11 mouse cellular contexts compared by ENCODE assay signal in the genomic region with DNA sequence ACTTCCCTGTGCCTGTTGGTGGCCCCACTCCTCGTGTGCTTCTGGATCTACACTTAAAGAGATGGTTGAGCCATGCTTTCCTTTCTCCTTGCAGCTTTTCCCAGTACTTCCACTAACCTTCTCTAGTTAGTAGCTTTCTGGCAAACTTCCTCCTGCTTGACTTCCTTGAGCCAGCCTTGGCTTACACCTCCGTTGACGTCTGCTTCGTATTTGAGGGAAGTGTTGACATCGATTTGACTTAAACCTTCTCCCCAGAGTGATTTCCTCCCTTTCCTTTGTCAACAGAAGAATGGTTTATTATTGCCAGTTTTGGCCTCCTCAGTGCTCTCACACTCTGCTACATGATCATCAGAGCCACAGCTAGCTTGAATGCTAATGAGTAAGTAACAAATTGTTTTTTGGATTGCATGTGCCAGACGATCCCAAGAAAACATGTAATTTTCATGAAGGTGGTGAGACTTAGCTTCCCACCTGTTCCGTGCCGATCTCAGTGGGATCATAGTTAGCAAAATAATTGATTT. TPM values are rescaled to one million over a fixed set of nuclear protein-coding genes. Genes with fewer than 3 reads are reported as not detected.
DNase-seq lines count a peak whose midpoint lies in the region; ATAC-seq and TF ChIP-seq lines count a peak whose summit lies in the region.
"Had no signal": no experiment of that assay in that cellular context is flagged by ENCODE, and none has a peak within 500 bp of the region (broad histone marks: within the 10 kb centered on the region; RNA-seq: fewer than 3 reads in every experiment).

No protein-coding gene starts in this region.

- TF ChIP-seq POLR2A in lung, adult 2 months (IDR thresholded peaks at IDR 0.05; ENCODE audit: borderline replicate concordance, extremely low read depth, low read depth, low read length) = no peak

- intact Hi-C loops in gastrocnemius, adult 2 months (cut with DNase I) = no loop called here

- H3K9ac ChIP-seq in lung, embryonic 16.5 days (ENCODE audit: low read length) = no peak overlapping the region

- no peak overlapping the region for H3K4me3 ChIP-seq in gastrocnemius, adult 2 months
- H3K4me3 ChIP-seq in lung, embryonic 16.5 days (ENCODE audit: low read length) = no peak overlapping the region
- no peak overlapping the region for H3K4me3 ChIP-seq in lung, adult 2 months (replicated peaks; ENCODE audit: extremely low read depth, low read depth, low read length)

- DNase-seq in gastrocnemius, adult 2 months = no peak
- no peak for DNase-seq in gastrocnemius, postnatal 4 days (ENCODE audit: low spot score in 2 of 2)
- DNase-seq in lung, adult 2 months = no peak
- peak; percentile 34 to 44 for DNase-seq in heart, adult 9 months (ENCODE audit: low spot score in 2 of 2)
- no peak for DNase-seq in right cerebral cortex, adult 2 months (ENCODE audit: low spot score in 2 of 2)
- no peak for DNase-seq in layer of hippocampus, postnatal 25 days (ENCODE audit: extremely low spot score in 1 of 2, low spot score in 1 of 2)
- DNase-seq: gastrocnemius, postnatal 14 days; right cerebral cortex, postnatal 25 days had no signal

- H3K4me1 ChIP-seq in lung, embryonic 16.5 days (replicated peaks; ENCODE audit: control insufficient read depth, insufficient read depth, low read length) = no peaks in the 10 kb centered on the region
- H3K4me1 ChIP-seq in lung, adult 2 months (ENCODE audit: control insufficient read depth, insufficient read depth, low read length) = no peaks in the 10 kb centered on the region; the same call in 1 of the 2 replicates

- H3K27ac ChIP-seq in gastrocnemius, adult 2 months = peak overlapping the region; percentile 13; the same call in 1 of the 2 replicates
- H3K27ac ChIP-seq in lung, embryonic 16.5 days (ENCODE audit: low read length) = peak overlapping the region; percentile 37

- H3K4me2 ChIP-seq in lung, embryonic 16.5 days (ENCODE audit: low read depth, low read length) = no peak overlapping the region

- WGBS in lung, embryonic 16.5 days = 69% methylated on average over 8 of the region's 8 CpGs
- 60% methylated on average over 8 of the region's 8 CpGs for WGBS in lung, adult 2 months

- no peak for ATAC-seq in lung, embryonic 16.5 days (ENCODE audit: low read depth)
- peak; percentile 43; the same call in 1 of the 2 replicates for ATAC-seq in megakaryocyte, adult 5-6 weeks (ENCODE audit: poor library complexity, severe bottlenecking)
- ATAC-seq: intestine, embryonic 16.5 days had no signal

- H3K9me3 ChIP-seq in lung, embryonic 16.5 days (ENCODE audit: control insufficient read depth, low read length) = no peaks in the 10 kb centered on the region

- TF ChIP-seq CTCF in gastrocnemius, adult 2 months (IDR thresholded peaks at IDR 0.05) = no peak
- TF ChIP-seq CTCF in lung, adult 2 months (IDR thresholded peaks at IDR 0.05; ENCODE audit: insufficient read depth, low read length) = no peak

- peaks cover 3% of the 10 kb centered on the region; the same call in 1 of the 2 replicates for H3K36me3 ChIP-seq in lung, embryonic 16.5 days (ENCODE audit: control insufficient read depth, insufficient read depth, low read length)

- no peaks in the 10 kb centered on the region for H3K27me3 ChIP-seq in lung, embryonic 16.5 days (ENCODE audit: control insufficient read depth, insufficient read depth, low read depth, low read length)

RNA-seq across cellular contexts. Expression of a gene that starts 32.2 kb away (rescaled TPM):
- 10 to 100 TPM; 25.3 to 28.6 TPM for total RNA-seq in gastrocnemius, adult 2 months (2021)
- total RNA-seq in gastrocnemius, postnatal 4 days (2021) = 10 to 100 TPM; 36.1 to 37.3 TPM
- polyA plus RNA-seq in lung, embryonic 16.5 days (2015; fragmentation: Nextera tagmentation; extraction: Ambion mirVana) = 45.2 and 47.9 TPM in 2 replicates
- 66.1 and 68.4 TPM in 2 replicates for polyA plus RNA-seq in lung, adult 2 months (2012; rRNA removed)
- 17.8 and 23.5 TPM in 2 replicates for total RNA-seq in megakaryocyte, adult 5-6 weeks (2015)
- total RNA-seq in megakaryocyte, adult 5-6 weeks (2017) = 30.9 and 36.7 TPM in 2 replicates
- total RNA-seq in layer of hippocampus, postnatal 25 days (2021) = 100 to 1,000 TPM; 103 to 106 TPM

Comparison
In these comparisons a context has a peak if more than half of its experiments do, and no peak if none do; other contexts are left out.
1. DNase-seq: peak in heart, adult 9 months (2 of 2); none in gastrocnemius, adult 2 months (single experiment), gastrocnemius, postnatal 4 days (0 of 2), lung, adult 2 months (single experiment), right cerebral cortex, adult 2 months (0 of 2) and layer of hippocampus, postnatal 25 days (0 of 2).